Mouse (Mus musculus): ENCODE results near the gene Tmprss3.

Gene Tmprss3

DNA sequence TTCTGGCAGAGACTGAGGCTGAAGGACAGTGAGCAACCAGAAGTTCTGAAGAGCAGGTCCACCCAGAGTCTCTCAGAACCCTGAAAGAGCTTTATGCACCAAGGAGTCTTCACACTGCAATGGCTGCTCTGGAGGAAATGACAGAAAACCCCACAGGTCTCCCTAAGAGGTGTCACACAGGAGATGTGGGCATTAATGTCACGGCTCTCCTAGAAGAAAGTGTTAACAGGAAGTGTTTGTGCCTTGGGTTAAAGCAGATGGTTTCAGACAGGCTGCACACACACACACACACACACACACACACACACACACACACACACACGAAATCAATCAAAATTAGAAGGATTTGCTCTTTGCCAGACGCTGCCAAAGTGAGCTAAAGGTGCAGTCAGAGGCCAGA, 62.5 kb downstream of the Tmprss3 start:
- DNase-seq (ENCODE audit: low spot score) = no peak

DNA sequence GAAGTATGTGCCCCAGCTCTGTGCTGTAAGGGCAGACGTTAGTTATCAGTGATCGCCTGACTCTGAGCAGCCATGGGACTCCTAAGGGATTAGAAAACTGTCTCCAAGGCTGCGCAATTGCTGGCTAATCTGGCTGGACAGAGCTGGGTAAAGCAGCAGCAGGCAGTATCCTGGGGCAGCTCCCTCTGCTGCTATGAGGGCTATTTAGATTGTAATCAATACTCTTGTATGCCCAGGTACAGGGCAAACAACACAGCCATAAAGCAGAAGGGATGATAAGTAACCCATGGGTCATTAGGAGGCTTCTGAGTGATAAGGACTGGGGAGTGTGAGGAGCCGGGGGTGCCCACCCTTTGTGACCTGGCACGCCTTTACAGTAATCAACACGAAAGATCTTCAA, 63.9 kb downstream of the Tmprss3 start:
- DNase-seq (ENCODE audit: low spot score) = no peak

DNA sequence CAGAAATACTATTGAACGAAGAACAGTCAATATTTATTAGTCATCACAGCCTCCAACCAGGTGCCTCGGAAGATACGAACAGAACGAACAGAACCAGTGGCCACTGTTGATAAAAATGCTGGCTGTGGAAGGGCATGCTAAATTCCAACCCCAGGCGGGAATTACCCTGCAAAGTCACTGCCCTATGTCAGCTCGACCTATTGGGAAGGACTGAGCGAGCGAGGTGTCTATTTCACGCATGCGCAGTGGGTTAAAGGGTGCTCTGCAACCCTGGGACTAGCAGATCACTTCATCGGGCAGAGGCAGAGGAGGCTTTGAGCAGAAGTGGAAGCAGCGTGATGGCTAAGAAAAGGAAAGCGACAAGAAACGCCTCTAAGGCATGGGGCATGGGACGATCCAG, 65.0 kb downstream of the Tmprss3 start:
- DNase-seq (ENCODE audit: low spot score) = peak; percentile 17

DNA sequence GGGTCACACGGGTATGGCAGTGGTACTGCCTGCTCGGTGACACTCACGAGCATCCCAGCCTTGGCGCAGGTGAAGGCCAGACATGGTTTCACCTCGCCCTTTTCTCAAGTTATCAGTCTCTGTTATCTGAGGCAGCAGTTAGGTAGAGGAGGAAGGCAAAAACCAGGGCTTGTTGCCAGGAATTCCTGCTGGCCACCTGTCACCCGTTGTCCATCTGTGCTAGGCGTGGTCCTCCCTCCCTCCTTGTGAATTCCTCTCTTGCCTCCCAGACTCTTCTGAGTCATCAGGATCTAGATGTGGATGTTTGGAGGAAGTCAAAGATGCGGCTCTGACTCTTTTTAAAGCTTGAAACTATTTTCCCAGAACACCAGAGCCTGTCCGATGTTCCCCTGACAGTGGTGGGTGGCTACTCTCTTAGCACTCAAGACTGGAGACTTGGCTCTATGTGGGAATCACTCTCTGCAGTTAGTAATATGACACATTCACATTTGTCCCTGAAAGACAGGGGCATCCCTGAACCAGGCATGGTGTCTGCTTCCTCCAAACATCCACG, 67.4 kb downstream of the Tmprss3 start:
- DNase-seq (ENCODE audit: low spot score) = no peak

DNA sequence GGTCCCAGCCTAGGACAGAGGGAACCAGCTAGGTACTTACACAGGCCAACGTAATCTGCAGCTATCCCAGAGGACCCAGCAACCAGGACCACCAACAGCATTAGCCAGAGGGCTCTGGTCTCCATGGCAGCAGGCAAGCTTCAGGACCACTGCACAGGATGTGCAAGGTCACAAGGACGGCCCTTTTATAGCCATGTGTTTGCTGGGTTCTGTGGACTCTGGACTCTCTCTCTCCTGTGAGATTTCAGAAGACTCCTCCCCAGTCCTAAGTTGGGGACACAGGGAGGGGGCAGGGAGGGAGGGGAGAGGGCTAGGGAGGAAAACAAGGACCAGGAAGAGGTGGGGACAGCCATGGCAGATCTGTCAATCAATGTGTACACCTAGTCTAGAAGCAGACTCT, 69.3 kb downstream of the Tmprss3 start, which contains the start of gene Tff3:
Gene Tff3, minus strand, starts transcription at position 195 of the 400 bp plus-strand sequence.
- DNase-seq (ENCODE audit: low spot score) = peak; percentile 42

Data from embryo, embryonic 10 days (tissue).